Mouse (Mus musculus) v-Abl transformed pro-B cells (cell line): Measurements from ENCODE around the gene Dnm1.
"Not testable (repeated sequence)": the region's sequence is repeated elsewhere in the genome, so short reads cannot be mapped to it uniquely, and the experiment has no call there.

Experiments
- in situ Hi-C, 2 experiments: fragments of 400-800 bp; cut with MboI; formaldehyde crosslinking; loops; one replicate each; pipeline ENCODE4 v1.15.1; 2025; ENCODE audit not compliant: unreplicated experiment in 2 of 2

The Dnm1 gene

GRCm38 (mm10) chr2:32362817-32363340 lies 9.7 kb upstream of the Dnm1 start:
- in situ Hi-C loops: no loop called here

- in situ Hi-C loops: not testable (repeated sequence)
Observed at GRCm38 (mm10) chr2:32362274-32362673, 9.1 kb upstream of the Dnm1 start.

- in situ Hi-C loops: no loop called here
Observed at GRCm38 (mm10) chr2:32361437-32361836, 8.3 kb upstream of the Dnm1 start.

- in situ Hi-C loops: no loop called here
Observed at GRCm38 (mm10) chr2:32360741-32361140, 7.6 kb upstream of the Dnm1 start.

GRCm38 (mm10) chr2:32358381-32358780 lies 5.2 kb upstream of the Dnm1 start:
- in situ Hi-C loops: no loop called here

- in situ Hi-C loops: no loop called here
Observed at GRCm38 (mm10) chr2:32357710-32358109, 4.6 kb upstream of the Dnm1 start.

GRCm38 (mm10) chr2:32356216-32356615 lies 3.1 kb upstream of the Dnm1 start:
- in situ Hi-C loops: no loop called here

GRCm38 (mm10) chr2:32354336-32354895 lies 1.3 kb upstream of the Dnm1 start:
- in situ Hi-C loops: no loop called here

- in situ Hi-C loops: no loop called here
Observed at GRCm38 (mm10) chr2:32353836-32354235, 698 bp upstream of the Dnm1 start.

GRCm38 (mm10) chr2:32352151-32353006 lies 759 bp downstream of the Dnm1 start, which contains the start of gene Ciz1:
Ciz1 (plus strand) TSS chr2:32352327.
- in situ Hi-C loops: no loop called here

- in situ Hi-C loops: no loop called here
Observed at GRCm38 (mm10) chr2:32351471-32351961, 1.6 kb downstream of the Dnm1 start.

GRCm38 (mm10) chr2:32350471-32351051 lies 2.6 kb downstream of the Dnm1 start:
- in situ Hi-C loops: no loop called here

- in situ Hi-C loops: loop anchor here in 1 of 2 experiments (5.0 kb wide), 1 partner anchor 42 kb away; no protein-coding TSS in a partner anchor
Observed at GRCm38 (mm10) chr2:32349625-32350255, 3.4 kb downstream of the Dnm1 start.

GRCm38 (mm10) chr2:32348311-32348710 lies 4.8 kb downstream of the Dnm1 start:
- in situ Hi-C loops: loop anchor here in 1 of 2 experiments (5.0 kb wide), 1 partner anchor 41 kb away; no protein-coding TSS in a partner anchor

- in situ Hi-C loops: loop anchor here in 1 of 2 experiments (5.0 kb wide), 1 partner anchor 40 kb away; no protein-coding TSS in a partner anchor
Observed at GRCm38 (mm10) chr2:32347019-32347418, 6.1 kb downstream of the Dnm1 start.

GRCm38 (mm10) chr2:32344598-32345321 lies 8.4 kb downstream of the Dnm1 start:
- in situ Hi-C loops: loop anchor here in 1 of 2 experiments (5.0 kb wide), 1 partner anchor 37 kb away; no protein-coding TSS in a partner anchor

- in situ Hi-C loops: no loop called here
Observed at GRCm38 (mm10) chr2:32344056-32344455, 9.1 kb downstream of the Dnm1 start.

GRCm38 (mm10) chr2:32343351-32343671 lies 9.8 kb downstream of the Dnm1 start:
- in situ Hi-C loops: no loop called here

GRCm38 (mm10) chr2:32342539-32343350 lies 10.4 kb downstream of the Dnm1 start:
- in situ Hi-C loops: no loop called here
